Mouse (Mus musculus) ZHBTc4 (cell line): ENCODE measurements around the gene Sepsecs.

ENCODE experiments used
- DNase-seq: peaks from one replicate; pipeline ENCODE4 v3.0.0-alpha.2; 2011; ENCODE audit warnings: low read depth, low spot score

Sepsecs gene

DNA sequence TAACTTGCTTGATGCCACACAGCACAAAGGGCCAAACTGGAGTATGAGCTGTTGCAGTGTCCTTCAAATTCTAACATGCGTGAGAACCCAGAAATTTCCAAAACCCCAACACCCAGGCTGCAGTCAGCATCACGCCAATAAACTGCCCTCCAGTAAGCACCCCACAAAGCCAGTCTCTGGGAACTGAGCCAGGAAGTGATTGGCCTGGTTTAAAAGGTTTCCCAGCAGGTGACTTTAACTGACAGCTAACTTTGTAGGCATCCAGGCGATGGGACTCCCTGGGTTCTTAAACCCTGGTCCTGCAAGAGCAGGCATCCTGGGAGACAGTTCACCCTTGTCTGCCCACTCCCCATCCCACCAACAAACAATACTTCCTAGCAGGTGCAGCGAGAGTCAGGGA lies 59.2 kb downstream of the Sepsecs start:
- no peak for DNase-seq

DNA sequence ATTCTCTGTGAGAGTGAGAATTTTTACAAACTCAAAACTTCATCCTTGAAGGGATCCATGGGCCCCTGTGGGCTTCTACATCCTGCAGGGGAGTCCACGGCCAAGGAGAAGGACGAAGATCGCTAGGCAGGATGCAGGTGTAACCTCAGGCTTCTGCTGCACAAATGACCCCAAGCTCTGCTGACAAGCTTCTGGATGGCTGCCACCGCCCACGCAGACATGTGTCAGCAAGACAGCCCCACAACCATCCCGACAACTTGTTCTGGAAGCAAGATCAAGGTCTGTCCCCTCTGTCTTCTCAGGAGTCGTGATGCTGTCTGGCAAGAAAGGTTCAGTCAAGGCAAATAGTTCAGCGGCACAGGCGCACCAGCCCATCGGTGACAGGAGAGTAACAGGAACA lies 59.8 kb downstream of the Sepsecs start:
- no peak for DNase-seq

DNA sequence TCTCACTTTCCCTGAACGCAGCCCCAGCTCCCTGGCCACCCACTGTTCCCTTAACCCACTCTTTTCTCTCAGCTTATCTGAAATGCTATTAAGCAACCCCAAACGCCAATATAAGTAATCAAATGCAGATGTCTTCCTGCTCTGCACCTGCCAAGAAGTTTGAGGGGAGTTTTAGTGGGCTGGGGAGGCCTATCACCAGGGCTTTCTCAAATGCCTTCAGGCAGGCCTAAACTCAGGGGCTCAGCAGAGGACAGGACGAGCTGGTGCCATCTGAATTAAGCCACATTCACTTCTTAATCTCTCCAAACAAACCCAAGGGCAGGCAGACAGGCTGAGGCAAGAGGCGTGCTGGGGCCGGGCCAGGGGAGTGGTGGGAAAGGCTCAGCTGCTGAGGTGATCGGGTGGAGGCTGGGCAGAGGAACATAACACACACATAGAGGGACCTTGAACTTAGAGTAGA lies 64.9 kb downstream of the Sepsecs start:
- no peak for DNase-seq

DNA sequence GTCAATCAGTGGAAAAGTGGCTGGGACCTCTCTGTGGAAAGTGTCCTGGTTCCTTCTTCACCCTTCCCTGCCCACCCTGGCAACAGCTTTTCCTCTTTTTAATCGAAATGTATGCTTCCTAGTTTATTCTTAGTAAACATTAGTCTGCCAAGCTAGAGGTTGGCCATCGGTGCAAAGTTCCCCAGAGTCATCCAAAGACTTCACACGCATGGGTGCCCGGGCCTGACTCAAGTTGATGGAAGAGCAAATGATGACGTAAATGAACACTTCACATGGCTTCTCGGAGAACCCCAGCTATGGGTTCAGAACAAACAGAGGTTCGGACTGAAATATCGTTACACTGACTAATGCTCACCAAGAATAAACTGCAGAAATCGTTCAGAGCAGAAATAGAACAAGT lies 78.9 kb downstream of the Sepsecs start:
- no peak for DNase-seq
